Mouse (Mus musculus) embryo, embryonic 11 days (tissue): ENCODE measurements around the gene Gpr15.
A peak's percentile ranks its signal among the peaks of the same experiment; 100 is the strongest.

Experiments
- DNase-seq: peaks from one replicate; pipeline ENCODE4 v3.0.0-alpha.2; 2015

Gpr15 gene

GRCm38 (mm10) chr16:58718666-58719120 lies at the start of gene Gpr15:
Gene Gpr15 (minus strand): TSS chr16:58719070.
- DNase-seq: no peak

GRCm38 (mm10) chr16:58763076-58763475 lies 44.2 kb upstream of the Gpr15 start, which contains the start of gene Olfr172:
Gene Olfr172 (minus strand): TSS chr16:58763176.
- no peak for DNase-seq

- no peak for DNase-seq
Measured at GRCm38 (mm10) chr16:58756191-58756590, 37.3 kb upstream of the Gpr15 start.

GRCm38 (mm10) chr16:58751314-58751713 lies 32.4 kb upstream of the Gpr15 start:
- DNase-seq: peak; percentile 20

- no peak for DNase-seq
Measured at GRCm38 (mm10) chr16:58746715-58747114, 27.8 kb upstream of the Gpr15 start.

- DNase-seq: no peak
Measured at GRCm38 (mm10) chr16:58740751-58741150, 21.9 kb upstream of the Gpr15 start.

- no peak for DNase-seq
Measured at GRCm38 (mm10) chr16:58738800-58739199, 19.9 kb upstream of the Gpr15 start.

- no peak for DNase-seq
Measured at GRCm38 (mm10) chr16:58738205-58738604, 19.3 kb upstream of the Gpr15 start.

- peak; percentile 46 for DNase-seq
Measured at GRCm38 (mm10) chr16:58728176-58728671, 9.4 kb upstream of the Gpr15 start.

- peak; percentile 98 for DNase-seq
Measured at GRCm38 (mm10) chr16:58727477-58728131, 8.7 kb upstream of the Gpr15 start, which contains the start of gene Cldnd1. Gene Cldnd1 (plus strand): TSS chr16:58727910.

GRCm38 (mm10) chr16:58726680-58727476 lies 8.0 kb upstream of the Gpr15 start:
- DNase-seq: no peak

GRCm38 (mm10) chr16:58722292-58722691 lies 3.4 kb upstream of the Gpr15 start:
- DNase-seq: no peak

GRCm38 (mm10) chr16:58715018-58715417 lies 3.9 kb downstream of the Gpr15 start:
- no peak for DNase-seq

- no peak for DNase-seq
Measured at GRCm38 (mm10) chr16:58713128-58713527, 5.7 kb downstream of the Gpr15 start.

- DNase-seq: no peak
Measured at GRCm38 (mm10) chr16:58712221-58712620, 6.6 kb downstream of the Gpr15 start.

- DNase-seq: no peak
Measured at GRCm38 (mm10) chr16:58709536-58709935, 9.3 kb downstream of the Gpr15 start.

- DNase-seq: no peak
Measured at GRCm38 (mm10) chr16:58708601-58709475, 10.0 kb downstream of the Gpr15 start.

- no peak for DNase-seq
Measured at GRCm38 (mm10) chr16:58707276-58707905, 11.5 kb downstream of the Gpr15 start.

- no peak for DNase-seq
Measured at GRCm38 (mm10) chr16:58704999-58705398, 13.9 kb downstream of the Gpr15 start.

- no peak for DNase-seq
Measured at GRCm38 (mm10) chr16:58703382-58704124, 15.3 kb downstream of the Gpr15 start.

- DNase-seq: no peak
Measured at GRCm38 (mm10) chr16:58702329-58702932, 16.4 kb downstream of the Gpr15 start.
